Mouse (Mus musculus) 3T3-L1 (cell line): Measurements from ENCODE around the gene Atp5d.

Source experiments
- DNase-seq: peaks from one replicate; pipeline ENCODE4 v3.0.0-alpha.2; 2015; ENCODE audit warnings: low read depth, low spot score

Atp5d gene

GRCm38 (mm10) chr10:80179068-80180051 lies 40.9 kb downstream of the Atp5d start, which contains the start of gene Efna2:
Gene Efna2 (plus strand): TSS chr10:80179482.
- no peak for DNase-seq

GRCm38 (mm10) chr10:80180288-80180687 lies 41.9 kb downstream of the Atp5d start:
- DNase-seq, result no peak

GRCm38 (mm10) chr10:80180823-80181222 lies 42.4 kb downstream of the Atp5d start:
- DNase-seq, result no peak

GRCm38 (mm10) chr10:80182547-80182946 lies 44.1 kb downstream of the Atp5d start:
- no peak for DNase-seq

GRCm38 (mm10) chr10:80186649-80187048 lies 48.2 kb downstream of the Atp5d start:
- no peak for DNase-seq

GRCm38 (mm10) chr10:80187739-80188138 lies 49.3 kb downstream of the Atp5d start:
- no peak for DNase-seq

- no peak for DNase-seq
Measured at GRCm38 (mm10) chr10:80188453-80189024, 50.1 kb downstream of the Atp5d start.

GRCm38 (mm10) chr10:80189999-80190398 lies 51.6 kb downstream of the Atp5d start:
- DNase-seq, result no peak

GRCm38 (mm10) chr10:80190491-80191051 lies 52.1 kb downstream of the Atp5d start:
- DNase-seq, result no peak

- DNase-seq, result no peak
Measured at GRCm38 (mm10) chr10:80193976-80194375, 55.5 kb downstream of the Atp5d start.

GRCm38 (mm10) chr10:80194441-80194840 lies 56.0 kb downstream of the Atp5d start:
- no peak for DNase-seq
